In genomic region chr7:99665731-99666452, GRCm38 (mm10) we compare ENCODE assay signal across 23 mouse cellular contexts. TPM values are rescaled to one million over a fixed set of nuclear protein-coding genes. Genes with fewer than 3 reads are reported as not detected.
DNase-seq lines count a peak whose midpoint lies in the region; ATAC-seq and TF ChIP-seq lines count a peak whose summit lies in the region.
"Had no signal": no experiment of that assay in that cellular context is flagged by ENCODE, and none has a peak within 500 bp of the region (broad histone marks: within the 10 kb centered on the region; RNA-seq: fewer than 3 reads in every experiment).

No protein-coding gene starts in this region.

- H3K9me3 ChIP-seq in liver, embryonic 12.5 days (replicated peaks) = no peaks in the 10 kb centered on the region
- H3K9me3 ChIP-seq: forebrain, embryonic 12.5 days; heart, embryonic 15.5 days; limb, embryonic 10.5 days had no signal

- H3K4me3 ChIP-seq in gastrocnemius, adult 2 months = peak overlapping the region; percentile 64
- no peak overlapping the region for H3K4me3 ChIP-seq in liver, embryonic 12.5 days
- H3K4me3 ChIP-seq: forebrain, embryonic 12.5 days; heart, embryonic 15.5 days; limb, embryonic 10.5 days; myocyte had no signal

- no peaks in the 10 kb centered on the region for H3K4me1 ChIP-seq in liver, embryonic 12.5 days

- intact Hi-C loops in gastrocnemius, adult 2 months (cut with DNase I) = loop anchor here (2.0 kb wide), 1 partner anchor 41 kb away; no protein-coding TSS in a partner anchor
- intact Hi-C loops in gastrocnemius, postnatal 14 days (cut with DNase I; ENCODE audit: low total_unique reads) = no loop called here

- peaks cover 26% of the 10 kb centered on the region for H3K27me3 ChIP-seq in liver, embryonic 12.5 days (replicated peaks)
- H3K27me3 ChIP-seq: forebrain, embryonic 12.5 days had no signal

- H3K27ac ChIP-seq in gastrocnemius, adult 2 months = peak overlapping the region; percentile 96
- H3K27ac ChIP-seq in liver, embryonic 12.5 days = no peak overlapping the region
- H3K27ac ChIP-seq: forebrain, embryonic 12.5 days; limb, embryonic 10.5 days had no signal

- no peaks in the 10 kb centered on the region for H3K36me3 ChIP-seq in liver, embryonic 12.5 days
- H3K36me3 ChIP-seq: forebrain, embryonic 12.5 days; heart, embryonic 15.5 days; limb, embryonic 10.5 days had no signal

- no peak for TF ChIP-seq CTCF in gastrocnemius, adult 2 months (IDR thresholded peaks at IDR 0.05)

- H3K4me2 ChIP-seq in liver, embryonic 12.5 days = no peak overlapping the region
- H3K4me2 ChIP-seq: forebrain, embryonic 12.5 days; heart, embryonic 15.5 days; lung, embryonic 14.5 days had no signal

- no peak for ATAC-seq in liver, embryonic 12.5 days

- WGBS in liver, embryonic 12.5 days (ENCODE audit: insufficient replicate concordance) = 78% methylated on average over 10 of the region's 10 CpGs

- no peak overlapping the region for H3K9ac ChIP-seq in liver, embryonic 12.5 days
- H3K9ac ChIP-seq: forebrain, embryonic 12.5 days; heart, embryonic 15.5 days had no signal

- peak; percentile 76 for DNase-seq in gastrocnemius, adult 2 months
- no peak for DNase-seq in gastrocnemius, postnatal 4 days (ENCODE audit: low spot score in 2 of 2)
- peak; percentile 54 to 76 for DNase-seq in lung, adult 18-20 months
- DNase-seq in lung, postnatal 14 days = no peak
- DNase-seq in gastrocnemius, postnatal 14 days = peak; percentile 50
- peak; percentile 64 for DNase-seq in skeletal muscle tissue, adult 2 months (ENCODE audit: low read depth, low spot score)
- no peak for DNase-seq in adrenal gland, postnatal 4 days (ENCODE audit: low spot score in 2 of 2)
- DNase-seq: adrenal gland, adult 8-10 months; B cell, adult 2 months; cerebellum, adult 11 months; cerebellum, postnatal 14 days; kidney, adult 8-10 months; kidney, postnatal 14 days; lung, embryonic 14.5 days; midbrain, embryonic 14.5 days; right cerebral cortex, postnatal 25 days; thymus, postnatal 14 days had no signal

RNA-seq across cellular contexts. Expression of gene Tpbgl, which starts 39.0 kb away (rescaled TPM):
- total RNA-seq in gastrocnemius, adult 2 months (2021) = 10 to 100 TPM; 47.8 to 69.3 TPM
- 10 to 100 TPM; 28.6 to 32.5 TPM for total RNA-seq in gastrocnemius, postnatal 4 days (2021)
- 10 to 100 TPM; 38.7 to 43.2 TPM for total RNA-seq in gastrocnemius, postnatal 14 days (2021)
- polyA plus RNA-seq in liver, embryonic 12.5 days (2016; fragmentation: Nextera tagmentation; extraction: Ambion mirVana) = 0.31 and 0.42 TPM in 2 replicates
- 10 to 100 TPM; 12.7 to 14.2 TPM for total RNA-seq in adrenal gland, postnatal 4 days (2021)
- total RNA-seq: granulocyte monocyte progenitor cell, adult 5-6 weeks had no signal
- polyA plus RNA-seq: limb, embryonic 10.5 days; myocyte had no signal

RNA-seq across cellular contexts. Expression of gene Slco2b1, which starts 45.2 kb away (rescaled TPM):
- total RNA-seq in gastrocnemius, adult 2 months (2021) = 1 to 10 TPM; 5.2 to 7.1 TPM
- 1 to 10 TPM; 8.0 to 9.1 TPM for total RNA-seq in gastrocnemius, postnatal 4 days (2021)
- 1 to 10 TPM; 6.4 to 7.5 TPM for total RNA-seq in gastrocnemius, postnatal 14 days (2021)
- polyA plus RNA-seq in liver, embryonic 12.5 days (2016; fragmentation: Nextera tagmentation; extraction: Ambion mirVana) = 0.29 and 0.45 TPM in 2 replicates
- 10 to 100 TPM; 14.6 to 15.3 TPM for total RNA-seq in adrenal gland, postnatal 4 days (2021)
- total RNA-seq: granulocyte monocyte progenitor cell, adult 5-6 weeks had no signal

Comparison
In these comparisons a context has a peak if more than half of its experiments do, and no peak if none do; other contexts are left out.
1. DNase-seq: peak in gastrocnemius, adult 2 months (single experiment), lung, adult 18-20 months (2 of 2), gastrocnemius, postnatal 14 days (single experiment) and skeletal muscle tissue, adult 2 months (single experiment); none in gastrocnemius, postnatal 4 days (0 of 2), lung, postnatal 14 days (single experiment) and adrenal gland, postnatal 4 days (0 of 2).